Mouse (Mus musculus): ENCODE measurements around the gene Rbm25. TPM values are rescaled to one million over a fixed set of nuclear protein-coding genes. Genes with fewer than 3 reads are reported as not detected.

The Rbm25 gene
- total RNA-seq, 2 experiments from 2014 or later: 42.3 to 49.0 TPM

DNA sequence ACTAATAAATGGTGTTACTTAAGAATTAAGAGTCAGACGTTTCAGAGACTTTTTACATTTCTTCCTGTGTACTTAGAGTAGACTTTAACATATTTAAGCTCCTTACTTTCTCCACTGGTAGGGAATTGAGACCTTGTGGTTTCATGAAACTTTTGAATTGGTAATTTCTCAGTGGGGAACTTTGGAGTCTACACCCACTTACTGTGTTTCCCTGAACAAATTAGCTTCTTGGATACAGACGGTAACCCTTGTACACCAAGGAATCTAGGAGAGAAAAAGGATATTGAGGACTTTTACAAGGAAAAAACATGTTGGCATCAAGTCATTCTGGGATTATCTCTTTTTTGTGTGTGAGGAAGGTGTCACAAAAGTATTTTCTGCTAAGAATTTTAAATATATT is 2.8 kb downstream of the Rbm25 start:
- no peak for DNase-seq
- intact Hi-C loops (cut with DNase I; ENCODE audit: low total_unique reads): loop anchor here (10.0 kb wide), 1 partner anchor 51 kb away; the partner anchor contains the start of gene Psen1

- DNase-seq: no peak
- intact Hi-C loops (cut with DNase I; ENCODE audit: low total_unique reads): no loop called here
Observed at GRCm38 (mm10) chr12:83641233-83641632, 10.2 kb downstream of the Rbm25 start.

DNA sequence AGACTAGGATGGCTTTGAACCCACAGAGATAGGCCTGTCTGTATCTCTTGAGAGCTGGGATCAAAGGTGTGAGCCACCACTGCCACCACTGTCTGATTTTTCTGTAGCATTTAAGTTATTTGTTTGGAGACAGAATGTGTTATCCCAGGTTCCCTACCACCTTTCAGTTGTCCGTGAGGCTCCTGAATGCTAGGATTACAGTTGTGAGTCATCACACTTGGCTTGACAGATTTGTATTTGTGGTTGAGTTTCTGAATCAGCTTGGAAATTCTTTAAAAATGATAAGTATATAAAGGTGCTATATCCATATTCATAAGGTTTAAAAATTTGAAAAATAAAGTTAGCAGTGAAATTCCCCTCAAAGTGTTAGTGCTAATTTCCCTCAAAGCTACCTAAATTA is 12.1 kb downstream of the Rbm25 start:
- no peak for DNase-seq
- intact Hi-C loops (cut with DNase I; ENCODE audit: low total_unique reads): no loop called here

DNA sequence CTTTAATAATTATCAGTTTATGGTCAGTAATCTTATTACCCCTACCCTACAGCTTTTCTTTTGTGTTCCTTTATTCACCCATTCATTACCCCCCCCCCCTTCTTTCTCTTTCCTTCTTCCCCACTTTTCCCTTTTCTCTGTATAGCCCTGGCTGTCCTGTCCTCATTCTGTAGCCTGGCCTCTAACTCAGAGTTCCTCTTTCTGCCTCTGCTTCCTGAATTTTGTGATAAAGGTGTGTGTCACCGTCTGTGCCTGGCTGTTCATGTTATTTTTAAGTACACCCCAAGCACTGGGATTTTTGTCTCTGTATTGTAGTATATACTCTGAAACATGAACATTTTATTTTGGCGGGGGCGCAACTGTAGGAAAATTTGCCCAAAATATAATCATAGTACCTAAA is 19.3 kb downstream of the Rbm25 start:
- intact Hi-C loops (cut with DNase I; ENCODE audit: low total_unique reads): no loop called here
- DNase-seq: no peak

GRCm38 (mm10) chr12:83651414-83651813 is 20.4 kb downstream of the Rbm25 start:
- intact Hi-C loops (cut with DNase I; ENCODE audit: low total_unique reads): no loop called here
- DNase-seq: no peak

DNA sequence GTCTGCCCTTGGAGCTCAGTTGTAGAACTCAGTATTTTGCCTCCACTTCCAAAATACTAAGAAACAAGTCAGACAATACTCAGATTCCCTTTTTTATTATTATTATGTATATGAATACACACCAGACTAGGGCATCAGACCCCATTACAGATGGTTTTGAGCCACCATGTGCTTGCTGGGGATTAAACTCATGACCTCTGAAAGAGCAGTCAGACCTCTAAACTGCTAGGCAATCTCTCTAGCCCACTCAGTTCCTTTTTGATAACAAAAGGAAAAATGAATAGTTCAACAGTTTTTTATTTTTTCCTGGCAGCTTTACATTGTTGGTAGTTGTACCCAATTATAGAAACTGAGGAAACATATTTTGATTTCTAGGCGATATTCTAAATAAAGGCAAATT is 54.4 kb downstream of the Rbm25 start:
- intact Hi-C loops (cut with DNase I; ENCODE audit: low total_unique reads): loop anchor here (10.0 kb wide), 1 partner anchor 51 kb away; the partner anchor contains the start of gene Rbm25

DNA sequence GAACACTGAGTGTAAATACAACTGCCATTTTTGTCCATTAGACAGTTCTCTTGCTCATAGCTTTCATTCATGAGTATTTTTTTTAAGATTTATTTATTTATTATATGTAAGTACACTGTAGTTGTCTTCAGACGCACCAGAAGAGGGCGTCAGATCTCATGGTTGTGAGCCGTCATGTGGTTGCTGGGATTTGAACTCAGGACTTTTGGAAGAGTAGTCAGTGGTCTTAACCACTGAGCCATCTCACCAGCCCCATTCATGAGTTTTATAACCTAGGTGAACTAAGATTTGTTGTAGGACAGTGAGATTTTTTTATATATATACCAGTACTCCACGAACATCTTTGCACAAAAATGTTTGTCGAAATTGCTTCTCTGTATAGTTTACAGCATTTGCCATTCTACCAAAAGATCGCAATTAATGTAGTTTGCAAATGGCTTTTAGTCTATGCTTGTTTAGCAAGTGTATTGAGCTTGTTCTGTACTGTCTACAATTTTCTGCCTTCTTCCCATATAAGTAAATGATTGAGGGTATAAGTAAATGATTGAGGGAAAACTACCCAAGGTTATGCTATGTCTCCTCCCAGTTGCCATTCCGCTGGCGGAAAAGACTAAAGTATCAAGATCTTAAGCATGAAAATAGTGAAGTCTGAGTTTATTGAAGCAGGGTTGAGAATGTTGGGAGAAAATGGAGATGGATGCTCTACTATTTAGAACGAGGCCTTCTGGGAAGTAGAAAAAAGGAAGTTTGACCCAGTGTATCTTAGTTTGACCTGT is 55.7 kb downstream of the Rbm25 start:
- no peak for DNase-seq
- intact Hi-C loops (cut with DNase I; ENCODE audit: low total_unique reads): loop anchor here (10.0 kb wide), 1 partner anchor 52 kb away; the partner anchor contains the start of gene Rbm25

More for the DNA sequence above, 54.4 kb downstream of the Rbm25 start:
- DNase-seq: no peak

DNA sequence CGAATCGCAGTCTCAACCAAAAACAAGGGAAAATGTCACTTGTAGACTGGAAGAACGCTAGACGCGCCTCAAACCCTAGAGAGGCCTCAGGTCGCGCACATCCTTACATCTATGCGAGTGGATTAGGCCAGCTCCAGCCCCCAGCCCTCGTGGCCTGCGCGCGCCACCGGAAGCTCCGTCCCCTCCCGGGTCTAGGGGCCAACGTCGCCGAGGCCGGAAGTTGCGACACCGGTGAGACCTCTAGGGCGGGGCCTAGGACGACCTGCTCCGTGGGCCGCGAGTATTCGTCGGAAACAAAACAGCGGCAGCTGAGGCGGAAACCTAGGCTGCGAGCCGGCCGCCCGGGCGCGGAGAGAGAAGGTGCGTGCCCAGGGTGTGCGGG is 56.9 kb downstream of the Rbm25 start, which contains the start of gene Psen1:
Gene Psen1 (plus strand): TSS at position 219 of the 382 bp plus-strand sequence.
- DNase-seq: peak; percentile 96
- intact Hi-C loops (cut with DNase I; ENCODE audit: low total_unique reads): loop anchor here (10.0 kb wide), 1 partner anchor 53 kb away; the partner anchor contains the start of gene Rbm25

DNA sequence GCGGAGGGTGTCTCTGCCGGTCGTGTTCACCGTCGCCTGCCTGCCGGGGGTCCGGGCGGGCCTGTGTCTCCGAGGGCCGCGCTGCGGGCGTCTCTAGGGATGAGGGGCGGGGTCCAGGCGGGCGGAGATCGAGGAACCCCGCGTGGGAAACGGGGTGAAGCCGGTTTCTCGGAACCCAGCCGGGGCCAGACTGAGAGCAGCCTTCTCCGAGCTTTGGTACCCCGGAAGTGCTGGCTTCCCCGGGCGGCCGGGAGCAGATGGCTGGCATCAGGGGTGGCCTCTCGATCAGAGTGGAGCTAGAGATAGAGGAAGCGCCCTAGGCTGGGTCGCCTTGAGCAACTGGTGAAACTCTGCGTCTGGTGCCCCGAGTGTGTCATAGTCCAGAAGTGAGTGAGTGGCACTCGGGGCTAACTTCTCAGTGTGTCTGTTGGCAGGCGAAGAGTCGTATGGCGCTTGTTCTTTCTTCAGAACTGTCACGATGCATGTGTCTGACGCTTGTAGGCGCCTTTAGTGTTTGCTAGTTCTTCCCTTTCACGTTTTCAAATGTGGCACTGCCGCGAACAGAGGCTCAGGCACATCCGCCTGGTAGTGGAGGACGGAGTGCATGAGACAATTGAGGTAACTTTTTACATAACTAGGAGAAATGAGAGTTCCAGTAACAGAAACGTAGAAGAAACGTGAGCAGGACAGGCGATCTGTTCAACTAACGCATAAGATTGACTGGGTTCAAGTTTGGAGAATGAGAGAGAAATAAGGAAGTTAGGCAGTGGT is 57.5 kb downstream of the Rbm25 start:
- intact Hi-C loops (cut with DNase I; ENCODE audit: low total_unique reads): loop anchor here (10.0 kb wide), 1 partner anchor 54 kb away; the partner anchor contains the start of gene Rbm25
- DNase-seq: peak; percentile 61

- intact Hi-C loops (cut with DNase I; ENCODE audit: low total_unique reads): loop anchor here (10.0 kb wide), 1 partner anchor 54 kb away; the partner anchor contains the start of gene Rbm25
- DNase-seq: no peak
Observed at GRCm38 (mm10) chr12:83689087-83689432, 58.0 kb downstream of the Rbm25 start.

DNA sequence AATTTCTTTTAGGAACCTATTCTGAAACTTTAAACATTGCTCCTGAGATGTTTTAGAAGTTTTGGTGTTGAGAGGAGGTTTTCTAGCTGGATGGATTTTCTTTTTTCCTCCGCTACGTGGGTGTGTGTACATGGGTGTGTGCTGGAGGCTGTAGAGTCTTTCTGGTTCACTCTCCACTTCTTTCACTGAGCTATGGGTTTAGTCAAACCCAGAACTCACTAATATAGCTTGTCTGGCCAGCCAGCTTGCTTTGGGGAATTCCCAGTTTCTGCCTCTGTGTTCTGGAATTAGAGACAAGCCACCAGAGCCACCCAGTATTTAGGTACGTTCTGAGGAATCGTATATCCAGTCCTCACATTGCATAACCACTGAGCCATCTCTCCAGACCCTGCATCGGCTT is 63.0 kb downstream of the Rbm25 start:
- no peak for DNase-seq
- intact Hi-C loops (cut with DNase I; ENCODE audit: low total_unique reads): no loop called here

DNA sequence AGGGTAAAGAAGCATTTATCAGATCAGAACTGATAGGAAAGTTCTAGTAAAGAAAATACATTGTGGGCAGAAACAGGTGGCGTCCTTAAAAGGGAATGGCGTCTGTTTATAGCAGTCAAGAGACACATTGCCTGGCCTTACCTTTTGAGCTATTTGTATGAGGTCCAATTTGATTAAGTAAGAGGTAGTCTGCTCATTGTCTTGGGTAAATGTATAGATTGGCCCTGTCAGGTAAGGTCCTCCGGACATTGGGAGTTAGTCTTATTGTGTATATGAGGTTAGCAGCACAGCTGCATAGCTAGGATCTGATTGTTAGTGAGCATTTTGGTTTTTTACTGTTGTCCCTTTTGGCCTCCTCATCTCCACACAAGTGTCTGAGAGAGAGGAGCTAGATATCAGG is 63.6 kb downstream of the Rbm25 start:
- intact Hi-C loops (cut with DNase I; ENCODE audit: low total_unique reads): no loop called here
- no peak for DNase-seq

DNA sequence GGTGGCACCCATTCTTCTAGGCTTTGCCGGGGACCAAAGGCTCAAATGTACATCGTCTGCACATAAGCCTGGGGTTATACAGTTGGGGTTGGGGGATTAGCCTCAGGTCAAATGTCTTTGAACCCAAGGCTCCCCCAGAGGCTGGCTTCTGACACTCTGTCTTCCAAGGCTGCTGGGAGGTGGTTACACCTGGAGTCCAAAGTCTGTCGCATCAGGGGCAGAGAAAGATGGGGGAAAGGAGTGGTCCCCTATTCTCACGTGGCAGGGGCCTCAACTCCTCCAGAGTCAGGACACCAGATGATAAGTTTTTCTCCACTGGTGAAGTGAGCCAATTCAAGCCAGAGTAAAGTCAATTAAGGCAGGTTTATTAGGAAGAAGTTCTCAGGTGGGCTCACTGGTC is 67.6 kb downstream of the Rbm25 start:
- intact Hi-C loops (cut with DNase I; ENCODE audit: low total_unique reads): no loop called here
- DNase-seq: no peak

DNA sequence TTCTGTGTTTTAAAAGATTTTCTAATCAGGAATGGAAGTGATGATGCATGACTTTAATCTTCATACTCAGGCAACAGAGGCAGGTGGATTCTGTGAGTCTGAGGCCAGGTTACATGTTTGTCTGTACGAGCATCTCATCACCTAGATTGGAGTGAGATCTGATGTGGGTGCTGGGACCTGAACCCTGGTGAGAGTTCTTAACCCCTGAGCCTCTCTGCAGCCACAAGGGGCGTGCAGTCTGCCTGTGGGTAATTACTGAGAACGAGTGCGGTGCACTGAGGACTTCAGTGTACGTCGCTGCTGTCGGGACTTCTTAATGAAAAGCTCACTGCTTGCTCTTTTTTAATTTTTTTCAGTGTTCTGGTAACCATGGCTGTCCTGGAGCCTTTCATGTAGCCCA is 70.6 kb downstream of the Rbm25 start:
- DNase-seq: no peak
- intact Hi-C loops (cut with DNase I; ENCODE audit: low total_unique reads): no loop called here

DNA sequence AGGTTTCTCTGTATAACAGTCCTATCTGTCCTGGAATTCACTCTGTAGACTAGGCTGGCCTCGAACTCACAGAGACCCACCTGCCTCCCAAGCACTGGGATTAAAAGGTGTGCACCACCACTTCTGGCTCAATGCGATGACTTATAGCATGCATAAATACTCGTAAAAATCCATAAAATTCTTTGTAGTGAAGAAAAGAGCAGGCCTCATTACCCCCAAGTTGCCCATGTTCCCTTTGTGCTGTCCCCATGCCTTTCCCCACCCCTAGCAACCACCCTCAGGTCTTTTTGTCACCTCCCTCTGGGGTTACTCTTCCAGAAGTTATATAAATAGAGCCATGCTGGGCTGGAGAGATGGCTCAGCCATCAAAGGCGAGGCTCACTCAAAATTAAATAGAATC is 71.8 kb downstream of the Rbm25 start:
- intact Hi-C loops (cut with DNase I; ENCODE audit: low total_unique reads): no loop called here
- no peak for DNase-seq

- DNase-seq: no peak
- intact Hi-C loops (cut with DNase I; ENCODE audit: low total_unique reads): no loop called here
Observed at GRCm38 (mm10) chr12:83706951-83707350, 75.9 kb downstream of the Rbm25 start.

GRCm38 (mm10) chr12:83708160-83709092 is 77.4 kb downstream of the Rbm25 start:
- DNase-seq: no peak
- intact Hi-C loops (cut with DNase I; ENCODE audit: low total_unique reads): no loop called here

DNA sequence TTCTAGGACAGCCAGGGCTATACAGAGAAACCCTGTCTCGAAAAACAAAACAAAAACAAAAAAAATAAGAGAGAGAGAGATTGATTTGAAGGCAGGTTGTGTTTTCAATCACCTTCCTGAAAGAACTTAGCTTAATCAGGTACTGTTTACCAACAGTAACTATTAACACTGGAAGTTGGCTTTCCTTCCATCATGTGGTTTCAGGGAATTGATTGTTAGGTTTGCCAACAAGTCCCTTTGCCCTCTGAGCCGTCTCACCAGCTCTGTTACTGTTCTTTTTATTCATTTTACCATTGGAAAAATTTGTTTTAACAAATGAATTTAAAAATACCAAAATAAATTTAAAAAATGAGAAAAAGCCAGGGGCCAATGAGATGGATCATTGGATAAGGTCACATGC is 78.9 kb downstream of the Rbm25 start:
- DNase-seq: no peak
- intact Hi-C loops (cut with DNase I; ENCODE audit: low total_unique reads): loop anchor here (5.0 kb wide), 1 partner anchor 67 kb away; no protein-coding TSS in a partner anchor

DNA sequence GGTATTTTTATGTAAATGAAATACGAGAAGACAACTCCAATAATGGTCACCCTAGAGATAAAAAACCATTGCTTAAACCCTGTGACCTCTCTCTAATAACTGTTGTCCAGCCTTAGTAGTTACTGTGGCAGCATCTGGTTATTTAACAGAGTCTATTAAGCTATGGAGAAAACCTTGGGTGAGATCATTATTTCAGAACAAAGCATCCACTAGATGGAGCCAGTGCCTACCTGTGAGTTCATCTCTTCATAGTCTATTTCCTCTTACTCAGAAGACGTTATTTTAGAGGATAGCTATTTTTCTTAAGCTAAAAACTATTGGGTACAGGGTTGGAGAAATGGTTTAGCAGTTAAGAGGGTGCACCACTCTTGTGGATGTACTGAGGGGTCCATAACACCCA is 82.7 kb downstream of the Rbm25 start:
- DNase-seq: no peak
- intact Hi-C loops (cut with DNase I; ENCODE audit: low total_unique reads): loop anchor here (5.0 kb wide), 1 partner anchor 64 kb away; no protein-coding TSS in a partner anchor
